Mouse (Mus musculus) liver, postnatal 0 days (tissue): ENCODE results near the gene Ptpn1.

Experiments used
- CTCF ChIP-seq: sonication (generic); IDR thresholded peaks from 2 replicates; pipeline ENCODE4 v1.5.1; 2016; ENCODE audit warnings: antibody characterized with exemption, low read depth
- EP300 ChIP-seq: IDR thresholded peaks from 2 replicates; pipeline ENCODE4 v1.6.1; 2016; ENCODE audit warnings: antibody characterized with exemption, low read depth, mild to moderate bottlenecking

DNA sequence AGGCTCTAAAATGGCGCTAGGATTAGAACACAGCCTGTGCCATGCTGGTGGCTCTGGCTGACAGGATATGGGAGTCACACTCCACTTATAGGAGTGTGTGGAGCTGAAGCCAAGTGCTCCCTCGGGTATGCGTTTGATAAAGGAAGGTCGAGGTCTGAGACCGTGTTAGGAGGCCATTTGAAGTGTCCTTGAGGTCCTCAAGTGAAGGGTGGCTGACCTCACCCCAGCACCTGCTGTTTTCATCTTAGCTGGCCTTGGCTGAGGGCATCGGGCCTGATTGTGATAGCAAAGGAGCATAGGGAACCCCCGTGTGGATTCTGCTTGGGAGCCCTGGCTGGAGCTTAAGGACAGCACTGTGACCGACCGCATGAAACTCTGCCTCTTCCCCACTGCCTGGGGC lies 32.5 kb downstream of the Ptpn1 start:
- TF ChIP-seq EP300: no peak
- no peak for TF ChIP-seq CTCF
